Mouse (Mus musculus) gastrocnemius, postnatal 4 days (tissue): Measurements from ENCODE around the gene Tub. TPM values are rescaled to one million over a fixed set of nuclear protein-coding genes. Genes with fewer than 3 reads are reported as not detected.

Experiments used
- DNase-seq, 2 experiments: peaks; one replicate each; pipeline ENCODE4 v3.0.0; 2021 to 2022; ENCODE audit warnings: low spot score in 2 of 2, mixed read lengths in 2 of 2
- total RNA-seq, 2 experiments: library from RNA; stranded (reverse); gene quantifications; 2 replicates each; pipeline ENCODE4 v1.2.3; 2021

Gene Tub
- total RNA-seq, 2 experiments from 2014 or later, result 5.7 to 8.3 TPM

DNA sequence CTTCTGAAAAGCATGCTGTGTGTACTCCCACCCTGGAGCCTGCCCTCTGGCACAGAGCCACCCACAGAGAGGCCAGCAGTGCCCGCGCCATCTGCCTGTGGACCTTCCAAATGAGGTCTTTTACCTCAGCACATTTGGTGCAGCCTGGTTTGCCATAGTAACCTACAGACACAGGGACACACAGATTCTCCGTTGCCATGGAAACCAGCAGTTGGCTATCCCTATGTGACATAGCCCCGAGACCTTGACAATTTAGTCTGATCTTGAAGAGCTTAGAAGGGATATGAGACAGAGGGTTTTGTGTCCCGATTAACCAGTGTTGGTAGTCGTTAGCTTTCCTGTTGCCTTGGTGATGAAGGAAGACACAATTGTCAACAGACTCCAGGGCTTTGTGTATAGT, 22.1 kb downstream of the Tub start:
- DNase-seq, result no peak

GRCm38 (mm10) chr7:108985934-108986708, 36.0 kb downstream of the Tub start:
- DNase-seq, result no peak

DNA sequence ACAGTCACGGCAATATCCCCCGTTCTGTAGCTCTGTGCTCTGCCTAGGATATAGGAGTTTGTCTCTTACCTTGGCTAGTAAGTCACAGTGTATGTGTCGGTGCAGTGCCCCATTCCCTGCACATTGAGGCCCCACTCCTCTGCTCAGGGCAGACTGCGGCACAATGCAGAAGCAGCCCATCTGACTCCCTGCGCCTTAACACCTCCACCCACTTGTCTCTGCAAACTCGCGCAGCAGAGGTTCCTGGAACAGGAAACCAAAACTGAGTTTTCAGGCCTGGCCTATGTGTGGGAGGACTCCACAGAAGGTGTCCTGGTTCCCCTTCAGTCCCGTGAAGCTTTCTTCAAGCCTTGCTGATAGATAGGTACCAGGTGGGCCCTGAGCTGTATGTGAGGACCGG, 41.1 kb downstream of the Tub start:
- no peak for DNase-seq

DNA sequence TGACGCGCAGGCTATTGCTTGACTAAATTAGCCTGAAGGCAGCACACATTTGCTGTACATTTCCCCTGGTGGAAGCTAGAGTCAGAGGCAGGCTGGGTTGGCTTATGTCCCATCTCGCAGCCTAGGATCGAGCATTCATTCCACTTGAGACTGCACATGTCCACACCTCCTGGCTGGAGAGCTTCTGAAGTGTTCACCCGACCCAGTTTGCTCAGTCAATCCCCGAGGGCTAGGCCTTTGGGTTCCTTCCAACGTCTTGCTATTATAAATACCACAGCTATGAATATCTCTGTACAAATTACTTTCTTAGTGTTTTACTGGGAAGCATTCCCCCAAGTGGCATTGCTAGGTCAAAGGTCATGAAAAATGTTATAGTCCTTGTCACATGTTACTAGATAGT, 43.1 kb downstream of the Tub start:
- DNase-seq, result peak in 1 of 2 experiments; percentile 71

DNA sequence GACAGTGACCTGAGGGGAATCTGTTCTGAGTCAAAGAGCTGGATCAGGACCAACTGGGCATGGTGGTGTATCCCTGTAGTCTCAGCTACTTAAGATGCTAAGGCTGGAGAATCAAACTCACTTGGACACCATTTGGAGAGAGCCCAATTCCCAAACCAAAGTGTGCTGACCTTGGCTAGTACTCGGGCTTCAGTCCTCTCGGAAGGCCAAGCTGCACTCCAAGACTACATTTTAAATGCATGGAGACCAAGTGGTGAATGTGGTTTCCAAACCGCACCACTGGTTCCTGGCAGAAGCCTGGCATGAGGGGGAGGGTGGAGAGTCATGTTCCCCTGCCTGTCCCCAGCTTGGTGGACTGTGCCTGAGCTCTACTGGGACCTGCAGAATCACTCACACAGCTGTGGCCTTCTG, 43.7 kb downstream of the Tub start:
- no peak for DNase-seq

DNA sequence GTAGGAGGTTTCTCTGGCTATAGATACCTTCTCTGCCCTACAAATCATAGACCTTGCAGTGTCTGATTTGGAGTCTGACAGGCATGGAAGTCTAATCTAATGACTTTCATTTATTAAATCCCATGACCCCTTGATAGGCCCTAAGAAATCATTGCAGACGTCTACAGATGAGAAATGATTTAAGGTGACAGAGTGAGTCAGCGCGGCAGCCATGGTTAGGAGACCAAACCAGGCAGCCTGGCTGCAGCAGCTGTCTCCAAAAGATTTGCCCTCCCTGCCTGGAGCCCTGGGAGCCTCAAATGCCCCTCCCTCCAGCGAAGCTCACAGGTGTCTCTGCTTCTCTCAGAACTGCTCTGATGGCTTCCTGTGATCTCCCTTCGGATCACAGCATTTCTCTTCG, 46.0 kb downstream of the Tub start:
- no peak for DNase-seq

- no peak for DNase-seq
These were observed 50.3 kb downstream of the Tub start for GRCm38 (mm10) chr7:109000315-109000954.

DNA sequence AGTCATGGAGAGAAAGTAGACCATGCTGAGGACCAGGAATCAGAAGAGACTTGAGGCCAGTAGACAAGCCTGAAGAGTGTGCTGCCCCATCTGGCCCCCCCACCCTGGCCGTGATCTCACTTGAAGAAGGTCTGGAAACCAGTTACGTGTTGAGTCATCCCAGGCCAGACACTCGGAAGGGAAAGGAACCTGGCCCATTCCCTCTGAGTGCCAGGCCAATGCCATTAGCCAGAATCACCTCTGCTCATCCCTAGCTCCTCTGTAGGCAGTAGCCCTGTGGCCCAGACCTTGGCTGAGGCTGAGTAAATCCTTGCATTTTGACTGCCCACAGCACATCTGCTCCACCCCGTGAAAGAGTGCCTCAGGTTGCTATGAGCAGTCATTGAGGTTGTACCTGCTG, 51.8 kb downstream of the Tub start:
- DNase-seq, result no peak

DNA sequence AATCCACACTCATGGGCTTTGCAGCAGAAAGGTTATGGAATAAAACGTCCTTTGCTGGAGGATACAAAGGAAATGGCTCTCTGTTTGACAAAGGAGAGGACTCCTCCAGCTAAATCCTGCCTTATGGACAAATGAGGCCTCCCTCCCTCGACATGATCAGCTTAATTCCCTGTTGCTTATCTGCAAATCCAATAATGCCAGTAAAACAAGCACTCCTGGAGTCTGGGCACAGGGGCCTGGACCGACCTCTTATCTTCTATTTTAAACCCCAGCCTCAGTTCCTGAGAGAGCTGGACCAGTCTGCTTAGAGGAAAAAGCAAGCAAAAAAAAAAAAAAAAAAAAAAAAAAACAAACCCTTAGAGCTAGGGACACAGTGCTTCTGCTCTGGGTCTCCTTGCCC, 53.5 kb downstream of the Tub start:
- DNase-seq, result no peak

GRCm38 (mm10) chr7:109009260-109009659, 59.1 kb downstream of the Tub start:
- no peak for DNase-seq

DNA sequence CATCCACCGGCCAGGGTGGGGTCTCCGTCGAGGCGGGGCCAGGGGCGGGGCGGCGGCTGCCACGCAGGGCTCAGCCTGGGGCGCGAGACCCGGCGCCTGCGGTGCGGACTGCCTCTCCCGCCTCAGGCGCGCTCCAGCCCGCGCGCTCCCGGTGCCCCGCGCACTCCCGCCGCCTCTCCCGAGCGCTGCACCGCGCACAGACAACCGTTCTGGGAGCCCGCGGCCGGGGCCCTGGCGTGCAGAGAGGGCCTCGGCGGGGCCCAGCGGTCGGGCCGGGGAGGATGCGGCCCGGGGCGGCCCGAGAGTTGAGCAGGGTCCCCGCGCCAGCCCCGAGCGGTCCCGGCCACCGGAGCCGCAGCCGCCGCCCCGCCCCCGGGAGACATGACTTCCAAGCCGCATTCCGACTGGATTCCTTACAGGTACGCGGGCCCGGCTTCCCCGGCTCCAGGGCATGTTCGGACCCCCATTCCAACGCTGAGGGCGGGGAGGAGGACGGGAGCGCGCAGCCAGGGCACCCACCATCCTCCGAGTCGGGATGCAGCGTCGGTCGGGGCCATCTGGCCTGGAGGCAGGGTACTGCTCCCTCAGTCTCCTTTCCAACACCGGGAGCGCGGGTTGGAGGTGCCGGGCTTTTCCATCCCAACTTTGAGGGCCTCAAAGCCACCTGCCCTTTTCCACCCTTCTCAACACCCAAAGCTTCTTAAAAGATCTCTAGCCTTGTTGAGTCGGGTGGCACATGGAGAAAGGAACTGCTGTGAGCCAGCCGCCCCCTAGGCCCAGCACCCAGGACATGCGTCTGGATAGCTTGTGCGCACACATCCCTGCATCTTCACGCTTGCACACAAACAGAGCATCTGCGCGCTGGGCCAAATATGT, 60.8 kb downstream of the Tub start:
- DNase-seq, result no peak

DNA sequence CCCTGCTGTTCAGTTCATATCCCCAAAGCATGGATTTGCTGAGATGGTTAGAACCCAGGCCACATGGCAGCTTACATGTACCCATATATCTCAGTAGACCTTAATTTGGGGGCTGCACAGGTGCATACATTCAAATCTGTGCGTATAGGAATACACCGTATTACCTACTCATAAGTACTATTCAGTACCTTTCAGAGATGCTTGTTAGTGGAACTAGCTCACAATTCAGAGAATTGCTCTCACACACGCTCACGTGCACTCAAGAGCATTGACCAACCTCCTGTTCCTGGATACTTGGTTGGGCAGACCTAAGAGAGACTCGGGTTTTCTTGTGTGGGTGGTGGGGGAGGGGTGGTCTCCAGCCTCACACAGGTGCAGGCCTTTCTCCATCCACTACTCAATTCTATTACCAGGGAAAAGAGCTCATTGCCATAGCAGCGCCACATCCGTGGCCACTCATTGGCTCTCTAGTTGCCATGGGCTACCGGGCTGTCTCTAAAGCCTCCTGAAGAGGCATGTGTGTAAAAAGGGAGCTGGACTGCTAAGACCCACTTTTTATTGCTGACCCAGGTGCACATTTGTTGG, 61.5 kb downstream of the Tub start:
- no peak for DNase-seq

- no peak for DNase-seq
These were observed 62.4 kb downstream of the Tub start for GRCm38 (mm10) chr7:109012575-109012974.

GRCm38 (mm10) chr7:109012998-109013625, 63.0 kb downstream of the Tub start:
- DNase-seq, result no peak

DNA sequence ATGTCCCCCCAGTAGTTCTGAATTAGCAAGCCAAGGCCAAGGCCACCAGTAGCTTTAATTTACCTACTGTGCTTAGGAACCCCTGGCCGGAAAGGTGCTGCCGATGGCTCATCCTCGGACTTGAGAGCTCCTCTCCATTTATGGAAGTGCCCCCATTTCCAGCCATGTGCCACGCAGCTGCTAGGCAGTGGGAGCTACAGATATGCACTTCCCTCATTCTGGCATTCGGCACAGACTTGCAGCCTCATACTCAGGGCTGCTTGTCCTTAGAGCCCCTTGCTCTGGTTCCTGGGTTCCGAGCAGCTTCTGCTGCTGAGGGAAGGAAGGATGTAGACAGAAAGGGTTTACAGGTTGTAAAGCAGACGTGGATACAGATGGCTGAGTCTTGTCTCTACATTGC, 64.7 kb downstream of the Tub start:
- no peak for DNase-seq

DNA sequence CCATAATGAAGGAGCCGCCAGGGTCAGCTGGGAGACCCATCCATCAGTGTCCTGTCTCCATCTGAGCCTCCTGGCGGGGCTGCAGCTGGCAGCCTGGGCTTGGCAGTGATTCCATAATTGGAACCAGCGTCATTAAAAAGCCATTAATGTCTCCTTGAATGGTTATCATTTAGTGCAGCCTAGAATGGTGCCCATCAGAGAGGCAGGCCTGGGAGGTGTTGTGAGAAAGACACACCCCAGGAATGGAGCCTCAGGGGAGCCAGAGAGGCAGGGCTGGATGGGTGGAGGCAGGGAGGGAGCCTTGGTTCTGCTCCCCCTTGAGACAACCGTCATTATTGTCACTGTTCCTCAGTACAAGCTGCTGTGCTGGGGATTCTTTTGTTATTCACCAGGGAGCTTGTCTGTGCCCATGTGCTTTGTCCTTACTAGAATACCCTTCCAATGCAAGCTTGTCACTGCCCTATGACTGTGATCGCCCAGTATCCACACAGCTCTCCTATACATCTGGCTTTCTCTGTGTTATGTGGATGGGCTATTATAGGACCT, 66.3 kb downstream of the Tub start:
- DNase-seq, result no peak

- DNase-seq, result no peak
These were observed 69.1 kb downstream of the Tub start for GRCm38 (mm10) chr7:109019243-109019642.

DNA sequence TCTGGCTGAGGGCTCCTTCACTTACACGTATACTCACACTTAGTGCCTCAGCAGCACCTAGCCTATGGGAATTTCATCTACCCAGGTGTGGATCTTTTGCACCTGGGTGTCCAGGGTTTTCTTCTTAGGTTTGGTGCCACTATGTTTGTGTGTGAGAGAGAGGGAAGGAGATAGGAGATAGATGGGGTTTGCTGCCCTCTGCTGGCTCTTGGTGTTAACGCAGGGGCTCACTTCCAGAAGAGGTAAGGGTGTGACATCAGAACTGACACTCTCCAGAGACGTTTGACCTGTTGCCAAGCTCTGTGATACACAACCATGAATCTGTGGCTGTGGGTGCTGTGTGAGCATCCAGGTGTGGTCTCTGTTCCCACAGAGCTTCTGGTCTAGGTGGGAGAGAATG, 71.3 kb downstream of the Tub start:
- peak in 1 of 2 experiments; percentile 33 for DNase-seq

- DNase-seq, result no peak
These were observed 75.6 kb downstream of the Tub start for GRCm38 (mm10) chr7:109025743-109026142.

GRCm38 (mm10) chr7:109026976-109027375, 76.8 kb downstream of the Tub start:
- DNase-seq, result no peak

DNA sequence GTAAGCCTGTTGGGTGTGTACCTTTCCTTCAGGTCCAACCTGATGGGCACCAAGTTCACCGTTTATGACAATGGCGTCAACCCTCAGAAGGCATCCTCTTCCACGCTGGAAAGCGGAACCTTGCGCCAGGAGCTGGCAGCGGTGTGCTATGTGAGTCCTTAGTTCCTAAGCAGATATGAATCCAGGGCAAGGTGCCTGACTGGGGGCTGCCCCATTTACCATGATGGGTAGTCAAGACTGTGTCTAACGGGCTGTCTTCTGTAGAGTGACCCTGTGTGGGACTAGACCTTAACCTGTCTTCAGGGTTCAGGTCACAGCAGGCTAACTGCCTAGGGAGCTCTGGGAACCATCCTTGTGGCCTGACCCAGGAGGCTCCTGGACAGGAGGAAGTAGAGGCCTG, 77.6 kb downstream of the Tub start:
- no peak for DNase-seq
